Mouse (Mus musculus): Measurements from ENCODE around the gene Ddx27. TPM values are rescaled to one million over a fixed set of nuclear protein-coding genes. Genes with fewer than 3 reads are reported as not detected.
A peak's percentile ranks its signal among the peaks of the same experiment; 100 is the strongest.
"Not testable (repeated sequence)": the region's sequence is repeated elsewhere in the genome, so short reads cannot be mapped to it uniquely, and the experiment has no call there.

Gene Ddx27
- 10 to 100 TPM; 22.0 to 23.6 TPM for total RNA-seq (2021)

- DNase-seq: peak; percentile 94
Measured at GRCm38 (mm10) chr2:167014702-167015381, at the start of gene Ddx27. Gene Ddx27 (plus strand): TSS chr2:167015193.

- DNase-seq: no peak
Measured at GRCm38 (mm10) chr2:166973153-166973552, 41.8 kb upstream of the Ddx27 start.

GRCm38 (mm10) chr2:166974177-166974872 lies 40.7 kb upstream of the Ddx27 start:
- DNase-seq: no peak

GRCm38 (mm10) chr2:166976356-166976755 lies 38.6 kb upstream of the Ddx27 start:
- DNase-seq: no peak

DNA sequence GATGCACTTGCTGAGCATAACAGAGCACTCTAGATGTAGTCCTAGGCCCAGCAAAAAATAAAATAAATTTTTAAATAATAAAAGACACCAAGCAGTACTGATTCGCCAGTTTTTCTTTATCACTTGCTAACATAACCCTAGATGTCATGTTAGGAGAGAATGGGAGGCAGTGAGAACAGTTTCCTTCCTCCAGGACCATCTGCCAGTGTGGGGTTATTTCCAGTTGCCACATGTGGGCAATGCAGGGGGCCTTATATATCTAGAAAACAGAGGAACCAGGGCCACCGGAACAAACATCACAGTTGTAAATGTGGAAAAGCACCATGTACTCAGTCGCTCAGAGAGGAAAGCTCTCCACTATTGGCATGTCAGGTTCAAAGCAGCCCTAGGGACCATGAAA lies 37.5 kb upstream of the Ddx27 start:
- DNase-seq: no peak

- no peak for DNase-seq
Measured at GRCm38 (mm10) chr2:166980161-166980560, 34.8 kb upstream of the Ddx27 start.

DNA sequence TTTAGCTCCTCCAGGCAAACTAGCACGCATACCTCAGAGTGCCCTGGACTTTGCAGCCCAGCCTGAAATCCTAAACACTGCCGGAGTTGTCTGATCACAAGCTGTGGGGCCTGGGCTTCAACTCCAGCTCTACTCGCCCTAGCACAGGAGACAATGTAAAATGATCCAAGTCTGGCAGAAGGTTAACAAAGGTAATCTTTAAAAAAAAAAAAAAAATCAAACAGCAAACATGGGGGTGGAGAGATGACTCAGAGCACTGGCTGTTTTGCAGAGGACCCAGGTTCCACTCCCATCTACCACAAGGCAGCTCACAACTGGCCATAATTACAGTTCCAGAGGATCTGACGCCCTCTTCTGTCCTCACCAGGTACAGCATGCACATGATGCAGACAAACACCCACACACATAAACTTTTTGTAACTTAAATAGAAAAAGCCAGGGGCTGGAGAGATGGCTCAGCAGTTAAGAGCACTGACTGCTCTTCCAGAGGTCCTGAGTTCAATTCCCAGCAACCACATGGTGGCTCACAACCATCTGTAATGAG lies 31.6 kb upstream of the Ddx27 start:
- DNase-seq: no peak

DNA sequence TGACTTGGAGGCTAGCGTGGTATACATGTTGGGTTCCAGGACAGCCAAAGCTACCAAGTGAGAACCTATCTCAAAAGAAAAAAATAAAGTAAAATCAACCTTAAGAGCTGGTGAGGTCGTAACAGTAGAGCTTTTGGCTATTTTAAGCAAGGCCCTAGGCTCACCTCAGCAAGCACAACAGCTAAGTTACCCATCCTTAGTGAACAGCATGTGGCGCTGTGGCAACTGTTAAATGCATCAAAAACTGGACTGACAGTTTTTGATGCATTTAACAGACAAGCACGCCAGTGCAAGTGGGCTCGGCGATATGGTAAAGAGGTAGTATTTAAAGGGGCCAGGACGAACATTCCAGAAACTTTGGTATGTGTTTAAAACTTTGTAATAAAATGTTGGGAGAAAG lies 24.1 kb upstream of the Ddx27 start:
- no peak for DNase-seq

GRCm38 (mm10) chr2:166991945-166992344 lies 23.0 kb upstream of the Ddx27 start:
- no peak for DNase-seq

- DNase-seq: peak; percentile 15
Measured at GRCm38 (mm10) chr2:166995021-166995795, 19.8 kb upstream of the Ddx27 start.

GRCm38 (mm10) chr2:166995796-166996532 lies 19.0 kb upstream of the Ddx27 start, which contains the start of gene Stau1:
Gene Stau1 (minus strand): TSS chr2:166996299.
- peak; percentile 97 for DNase-seq

DNA sequence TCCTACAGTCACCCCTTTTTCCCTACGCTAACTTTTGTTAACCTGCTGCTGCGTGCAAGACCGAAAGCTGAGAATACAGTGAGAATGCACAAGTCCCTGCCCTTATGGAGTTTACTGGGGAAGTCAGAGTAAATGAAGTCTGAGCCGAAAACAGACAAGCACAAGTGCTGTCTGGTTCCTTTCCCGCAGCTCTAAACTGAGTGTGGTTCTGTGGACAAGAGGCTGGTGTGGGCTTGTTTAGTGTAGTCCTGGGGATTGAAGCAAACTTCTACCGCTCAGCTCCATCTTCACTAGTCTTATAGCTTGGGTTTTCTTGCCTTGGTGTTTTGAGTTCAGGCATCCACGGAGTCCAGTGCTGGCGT lies 18.5 kb upstream of the Ddx27 start:
- no peak for DNase-seq

DNA sequence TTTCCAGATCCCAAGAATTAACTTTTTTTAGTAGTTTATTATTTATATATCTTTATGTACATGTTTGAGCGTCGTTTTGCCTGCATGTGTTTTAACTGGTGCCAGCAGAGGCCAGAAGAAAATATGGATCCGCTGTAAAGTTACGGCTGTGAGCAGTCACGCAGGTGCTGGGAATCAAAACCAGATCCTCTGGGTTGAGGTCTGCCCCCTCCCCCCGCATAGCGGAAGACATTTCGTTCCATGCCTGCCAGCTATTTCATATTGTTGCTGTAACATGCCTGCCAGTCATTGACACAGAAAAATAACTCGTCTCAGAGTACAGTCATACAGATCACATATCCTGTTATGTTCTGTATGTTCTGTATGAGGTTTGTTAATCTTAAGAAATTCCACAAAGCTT lies 13.5 kb upstream of the Ddx27 start:
- no peak for DNase-seq

DNA sequence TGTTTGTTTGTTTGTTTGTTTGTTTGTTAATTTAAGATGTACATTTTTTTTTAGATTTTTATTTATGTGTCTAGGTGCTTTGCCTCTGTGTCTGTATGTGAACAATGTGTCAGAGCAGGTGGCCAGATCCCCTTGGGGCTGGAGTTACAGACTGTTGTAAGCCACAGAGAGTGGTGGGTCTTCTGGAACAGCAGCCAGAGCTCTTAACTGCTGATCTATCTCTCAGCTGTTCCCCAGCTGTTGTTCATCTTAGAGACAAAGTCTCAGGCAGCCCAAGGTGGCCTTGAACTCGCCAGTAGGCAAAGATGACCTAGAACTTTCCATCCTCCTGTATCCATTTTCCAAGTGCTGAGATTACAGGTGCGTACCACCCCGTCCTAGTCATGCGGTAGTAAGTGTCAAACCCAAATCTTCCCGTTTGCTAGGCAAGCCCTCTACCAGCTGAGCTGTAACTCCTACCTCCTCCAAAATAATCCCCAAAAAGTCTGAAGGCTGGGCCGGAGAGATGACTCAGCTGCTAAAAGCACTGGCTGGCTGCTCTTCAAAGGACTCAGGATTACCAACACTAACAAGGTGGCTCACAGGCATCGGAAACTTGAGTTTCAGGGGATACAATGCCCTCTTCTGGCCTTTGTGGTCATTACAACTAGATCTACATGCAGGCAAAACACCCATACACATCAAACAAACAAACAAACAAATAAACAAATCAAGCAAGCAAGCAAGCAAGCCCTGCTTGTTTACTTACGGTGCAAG lies 10.7 kb upstream of the Ddx27 start:
- DNase-seq: peak; percentile 74

DNA sequence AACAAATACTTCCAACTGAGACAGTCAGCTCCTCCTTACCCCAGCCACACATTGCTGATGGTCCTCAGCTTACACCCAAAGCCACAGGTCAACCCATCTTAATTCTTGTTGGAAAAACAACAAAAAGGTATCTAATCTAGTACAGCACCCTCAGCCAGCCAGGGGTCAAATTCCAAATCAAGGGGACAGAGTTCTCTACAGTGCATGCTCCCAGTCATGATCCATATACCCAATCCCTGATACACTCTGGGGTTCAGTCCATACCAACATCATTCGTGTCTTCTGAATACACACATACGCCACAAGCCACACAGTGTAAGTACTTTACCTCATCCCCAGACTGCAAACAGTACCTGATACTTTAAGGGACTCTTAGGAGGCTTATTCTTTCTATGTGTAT lies 8.6 kb upstream of the Ddx27 start:
- no peak for DNase-seq

GRCm38 (mm10) chr2:167007001-167007491 lies 7.9 kb upstream of the Ddx27 start:
- no peak for DNase-seq

DNA sequence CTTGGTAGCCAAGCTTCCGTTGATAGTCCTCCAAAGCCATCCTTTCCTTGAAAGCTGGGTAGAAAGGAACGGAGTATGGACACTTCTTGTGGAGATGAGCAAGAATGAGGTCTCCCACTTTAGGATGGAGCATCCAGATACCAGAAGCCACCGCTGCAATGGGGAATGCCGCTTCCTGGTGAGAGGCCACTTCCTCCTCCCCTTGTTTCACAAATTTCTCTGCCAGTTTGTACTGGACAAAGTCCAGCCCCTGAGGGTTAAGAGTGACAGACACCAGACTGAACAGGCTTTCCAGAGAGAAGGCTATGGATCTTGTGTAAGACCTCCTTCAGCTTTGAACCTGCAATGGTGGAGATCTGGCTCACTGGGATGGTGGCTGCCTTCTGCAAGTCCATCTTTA lies 7.4 kb upstream of the Ddx27 start:
- DNase-seq: not testable (repeated sequence)

DNA sequence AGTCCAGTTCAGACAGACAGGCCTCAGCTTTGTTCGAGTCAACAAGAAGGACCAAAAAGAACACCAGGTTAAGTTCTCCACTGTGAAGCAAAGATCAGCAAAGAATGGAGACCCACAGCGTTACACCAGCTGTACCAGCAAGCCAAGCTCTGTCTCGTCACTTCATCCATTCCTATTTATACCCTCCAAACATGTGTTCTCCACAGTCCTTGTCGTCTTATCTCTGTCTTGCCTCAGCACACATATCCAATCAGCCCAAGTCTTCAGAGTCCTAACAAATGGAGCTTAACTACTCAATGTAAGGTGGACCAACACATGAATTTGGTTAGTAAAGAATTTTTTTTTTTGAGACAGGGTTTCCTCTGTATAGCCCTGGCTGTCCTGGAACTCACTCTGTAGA lies 5.5 kb upstream of the Ddx27 start:
- DNase-seq: no peak

DNA sequence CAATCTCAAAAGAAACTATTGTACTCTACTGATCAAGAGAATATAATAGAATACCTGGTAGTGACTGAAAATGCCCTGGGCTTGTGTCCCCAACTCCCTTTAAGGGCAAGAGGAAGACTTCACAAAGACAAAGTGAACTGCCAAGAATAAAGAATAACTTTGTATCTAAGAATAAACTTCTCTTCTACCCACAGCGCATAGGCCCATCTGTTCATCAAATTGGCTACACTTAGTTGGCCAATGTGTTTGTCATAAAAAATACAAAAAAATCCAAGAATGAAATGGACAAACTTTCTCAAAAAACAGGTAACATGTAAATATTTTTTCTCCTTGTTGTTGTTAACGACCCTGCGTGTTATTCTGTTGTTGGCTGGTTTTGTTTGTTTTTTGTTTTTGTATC lies 4.4 kb upstream of the Ddx27 start:
- DNase-seq: no peak

DNA sequence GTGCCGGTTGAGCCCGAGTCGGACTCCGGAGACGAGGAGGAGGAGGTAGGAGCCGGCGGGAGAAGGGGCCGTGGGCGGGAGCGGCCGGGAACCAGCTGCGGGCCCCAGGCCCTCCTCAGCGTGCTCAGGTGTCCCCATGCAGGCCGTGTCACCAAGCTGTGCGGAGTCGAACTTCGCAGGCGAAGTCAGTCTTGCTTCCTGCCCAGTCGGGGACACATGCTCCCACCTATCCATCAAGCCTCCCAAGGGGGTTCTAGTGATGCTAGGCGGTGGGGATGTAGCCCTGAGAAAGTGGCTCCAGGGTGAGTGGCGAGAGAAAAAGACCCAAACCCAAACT lies 357 bp downstream of the Ddx27 start:
- no peak for DNase-seq

DNA sequence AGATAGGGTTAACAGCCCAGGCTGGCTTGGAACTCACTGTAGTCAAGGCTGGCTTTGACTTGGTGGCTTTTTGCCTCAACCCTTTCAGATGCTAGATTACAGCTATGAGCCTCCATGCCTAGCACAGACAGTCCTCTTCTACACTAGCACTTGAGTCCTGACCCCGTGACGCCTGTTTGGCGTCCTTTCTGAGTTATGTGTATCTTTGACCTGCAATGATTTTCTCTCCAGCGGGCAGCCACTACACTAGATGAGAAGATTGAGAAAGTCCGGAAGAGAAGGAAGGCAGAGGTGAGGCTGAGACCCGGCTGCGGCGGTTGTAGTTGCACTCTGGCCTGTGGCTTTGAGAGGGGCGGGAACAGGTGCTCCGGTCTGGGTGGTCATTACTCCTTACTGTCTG lies 4.4 kb downstream of the Ddx27 start:
- no peak for DNase-seq

GRCm38 (mm10) chr2:167028553-167028952 lies 13.6 kb downstream of the Ddx27 start:
- DNase-seq: peak; percentile 48
